Mouse (Mus musculus) MEL (cell line): ENCODE measurements at regions not wholly inside any gene's neighbourhood (a gene's known extent, or its start where the extent isn't known, plus 50 kb on each side); places are given as distances from the start of the nearest gene placed in this dataset.
A peak's percentile ranks its signal among the peaks of the same experiment; 100 is the strongest.

Experiments used
- DNase-seq: peaks from one replicate; pipeline ENCODE4 v3.0.0; 2011; ENCODE audit warnings: low read depth, low spot score
- H3K27ac ChIP-seq: 2 replicates; pipeline ENCODE4 v1.5.1; 2012; ENCODE audit warnings: low read depth, mild to moderate bottlenecking, control low read depth, low read length, moderate library complexity; ENCODE audit not compliant: control insufficient read depth
- H3K27me3 ChIP-seq, 2 experiments: fragments of 150-350 bp in 1 of 2; sonication (generic) in 1 of 2; 2 replicates each; pipeline ENCODE4 v1.6.1; 2012; ENCODE audit warnings: low read length in 2 of 2, mild to moderate bottlenecking in 2 of 2, improper control_type of control experiment in 1 of 2, moderate library complexity in 1 of 2; ENCODE audit not compliant: insufficient read depth in 2 of 2, control insufficient read depth in 1 of 2
- H3K36me3 ChIP-seq, 2 experiments: 2 replicates each; pipeline ENCODE4 v1.6.1; 2012 to 2014; ENCODE audit warnings: low read length in 2 of 2, improper control_type of control experiment in 1 of 2, inconsistent platforms in 1 of 2, mild to moderate bottlenecking in 1 of 2; ENCODE audit not compliant: insufficient read depth in 2 of 2, control insufficient read depth in 1 of 2
- H3K4me1 ChIP-seq, 2 experiments: fragments of 150-350 bp in 1 of 2; sonication (generic) in 1 of 2; 2 replicates each; pipeline ENCODE4 v1.6.1; 2012; ENCODE audit warnings: low read length in 2 of 2, improper control_type of control experiment in 1 of 2, mild to moderate bottlenecking in 1 of 2; ENCODE audit not compliant: insufficient read depth in 2 of 2, control insufficient read depth in 1 of 2
- H3K4me3 ChIP-seq, 2 experiments: fragments of 150-350 bp in 1 of 2; sonication (generic) in 1 of 2; 2 replicates each; pipeline ENCODE4 v1.5.1; 2012; ENCODE audit warnings: low read depth in 2 of 2, low read length in 2 of 2, mild to moderate bottlenecking in 2 of 2, moderate library complexity in 2 of 2, control low read depth in 1 of 2, improper control_type of control experiment in 1 of 2; ENCODE audit not compliant: control insufficient read depth in 1 of 2, insufficient read depth in 1 of 2
- H3K79me2 ChIP-seq: 2 replicates; pipeline ENCODE4 v1.6.1; 2012; ENCODE audit warnings: mild to moderate bottlenecking, low read length, moderate library complexity; ENCODE audit not compliant: control insufficient read depth, poor library complexity, insufficient read depth
- H3K9ac ChIP-seq: 2 replicates; pipeline ENCODE4 v1.6.1; 2012; ENCODE audit warnings: low read depth, mild to moderate bottlenecking, control low read depth, low read length, moderate library complexity; ENCODE audit not compliant: control insufficient read depth, poor library complexity, severe bottlenecking
- H3K9me3 ChIP-seq: fragments of 150-350 bp; sonication (generic); replicated peaks from 2 replicates; pipeline ENCODE4 v1.6.1; 2012; ENCODE audit warnings: mild to moderate bottlenecking, low read length, improper control_type of control experiment, moderate library complexity; ENCODE audit not compliant: insufficient read depth
- BHLHE40 ChIP-seq: IDR thresholded peaks from 2 replicates; pipeline ENCODE4 v1.6.1; 2012; ENCODE audit warnings: low read depth, mild to moderate bottlenecking, inconsistent platforms, low read length, improper control_type of control experiment, borderline replicate concordance
- CHD1 ChIP-seq: IDR thresholded peaks from 2 replicates; pipeline ENCODE4 v1.6.1; 2012; ENCODE audit warnings: low read depth, mild to moderate bottlenecking, inconsistent platforms, low read length, improper control_type of control experiment
- CHD2 ChIP-seq: IDR thresholded peaks from 2 replicates; pipeline ENCODE4 v1.6.1; 2011; ENCODE audit warnings: low read length, improper control_type of control experiment
- E2F4 ChIP-seq: IDR thresholded peaks from 2 replicates; pipeline ENCODE4 v1.6.1; 2011; ENCODE audit warnings: low read depth, low read length, improper control_type of control experiment, borderline replicate concordance
- ELF1 ChIP-seq: IDR thresholded peaks from 2 replicates; pipeline ENCODE4 v1.6.1; 2014; ENCODE audit warnings: low read depth, mild to moderate bottlenecking, inconsistent platforms, low read length, improper control_type of control experiment, moderate library complexity
- EP300 ChIP-seq, 2 experiments: IDR thresholded peaks; 2 replicates each; pipeline ENCODE4 v1.6.1; 2011; ENCODE audit warnings: improper control_type of control experiment in 2 of 2, low read length in 2 of 2, low read depth in 1 of 2, mild to moderate bottlenecking in 1 of 2
- ETS1 ChIP-seq: IDR thresholded peaks from 2 replicates; pipeline ENCODE4 v1.6.1; 2012; ENCODE audit warnings: low read depth, mild to moderate bottlenecking, inconsistent platforms, low read length, improper control_type of control experiment, moderate library complexity
- GATA1 ChIP-seq: IDR thresholded peaks from 2 replicates; pipeline ENCODE4 v1.6.1; 2011; ENCODE audit warnings: low read depth, low read length, improper control_type of control experiment
- HCFC1 ChIP-seq: IDR thresholded peaks from 2 replicates; pipeline ENCODE4 v1.6.1; 2012; ENCODE audit warnings: low read depth, mild to moderate bottlenecking, inconsistent platforms, low read length, improper control_type of control experiment, moderate library complexity
- JUND ChIP-seq: IDR thresholded peaks from 2 replicates; pipeline ENCODE4 v1.6.1; 2011; ENCODE audit warnings: low read depth, mild to moderate bottlenecking, improper control_type of control experiment, low read length
- MAFK ChIP-seq: IDR thresholded peaks from 2 replicates; pipeline ENCODE4 v1.6.1; 2011; ENCODE audit warnings: low read depth, mild to moderate bottlenecking, low read length, improper control_type of control experiment, borderline replicate concordance
- MAX ChIP-seq: IDR thresholded peaks from 2 replicates; pipeline ENCODE4 v1.6.1; 2011; ENCODE audit warnings: low read length, improper control_type of control experiment
- MAZ ChIP-seq: IDR thresholded peaks from 2 replicates; pipeline ENCODE4 v1.6.1; 2012; ENCODE audit warnings: low read depth, mild to moderate bottlenecking, inconsistent platforms, low read length, improper control_type of control experiment
- MEF2A ChIP-seq: IDR thresholded peaks from 2 replicates; pipeline ENCODE4 v1.6.1; 2014; ENCODE audit warnings: low read depth, mild to moderate bottlenecking, inconsistent platforms, low read length, improper control_type of control experiment; ENCODE audit not compliant: poor library complexity, insufficient replicate concordance, severe bottlenecking; ENCODE audit errors: extremely low read depth
- MXI1 ChIP-seq: IDR thresholded peaks from 2 replicates; pipeline ENCODE4 v1.6.1; 2011; ENCODE audit warnings: mild to moderate bottlenecking, low read depth, low read length, improper control_type of control experiment
- MYB ChIP-seq: IDR thresholded peaks from 2 replicates; pipeline ENCODE4 v1.6.1; 2011; ENCODE audit warnings: mild to moderate bottlenecking, low read depth, low read length, improper control_type of control experiment
- MYC ChIP-seq: IDR thresholded peaks from 2 replicates; pipeline ENCODE4 v1.6.1; 2011; ENCODE audit warnings: low read depth, mild to moderate bottlenecking, low read length, improper control_type of control experiment, moderate library complexity
- NELFE ChIP-seq: IDR thresholded peaks from 2 replicates; pipeline ENCODE4 v1.6.1; 2011; ENCODE audit warnings: low read depth, low read length, improper control_type of control experiment
- POLR2AphosphoS5 ChIP-seq: IDR thresholded peaks from 2 replicates; pipeline ENCODE4 v1.6.1; 2012; ENCODE audit warnings: low read depth, borderline replicate concordance, mild to moderate bottlenecking, inconsistent platforms, low read length, moderate library complexity, mixed read lengths
- SIN3A ChIP-seq: IDR thresholded peaks from 2 replicates; pipeline ENCODE4 v1.6.1; 2012; ENCODE audit warnings: low read length, improper control_type of control experiment, inconsistent platforms
- SMC3 ChIP-seq: IDR thresholded peaks from 2 replicates; pipeline ENCODE4 v1.6.1; 2011; ENCODE audit warnings: low read depth, low read length, improper control_type of control experiment
- TAL1 ChIP-seq: IDR thresholded peaks from 2 replicates; pipeline ENCODE4 v1.6.1; 2012; ENCODE audit warnings: mild to moderate bottlenecking, inconsistent platforms, low read length, moderate library complexity, mixed read lengths
- TBP ChIP-seq: IDR thresholded peaks from 2 replicates; pipeline ENCODE4 v1.8.0; 2011; ENCODE audit warnings: low read depth, low read length, improper control_type of control experiment
- UBTF ChIP-seq: IDR thresholded peaks from 2 replicates; pipeline ENCODE4 v1.6.1; 2012; ENCODE audit warnings: low read depth, mild to moderate bottlenecking, inconsistent platforms, low read length, improper control_type of control experiment, moderate library complexity, borderline replicate concordance; ENCODE audit not compliant: insufficient read depth
- USF1 ChIP-seq: IDR thresholded peaks from 2 replicates; pipeline ENCODE4 v1.6.1; 2014; ENCODE audit warnings: low read depth, mild to moderate bottlenecking, inconsistent platforms, low read length, improper control_type of control experiment, moderate library complexity
- ZC3H11A ChIP-seq: IDR thresholded peaks from 2 replicates; pipeline ENCODE4 v1.6.1; 2012; ENCODE audit warnings: low read depth, mild to moderate bottlenecking, inconsistent platforms, low read length, improper control_type of control experiment
- ZKSCAN1 ChIP-seq: IDR thresholded peaks from 2 replicates; pipeline ENCODE4 v1.6.1; 2012; ENCODE audit warnings: low read depth, mild to moderate bottlenecking, inconsistent platforms, low read length, improper control_type of control experiment, moderate library complexity
- ZMIZ1 ChIP-seq: IDR thresholded peaks from 2 replicates; pipeline ENCODE4 v1.6.1; 2012; ENCODE audit warnings: low read depth, mild to moderate bottlenecking, inconsistent platforms, low read length, improper control_type of control experiment, moderate library complexity
- ZNF384 ChIP-seq: IDR thresholded peaks from 2 replicates; pipeline ENCODE4 v1.6.1; 2012; ENCODE audit warnings: low read depth, mild to moderate bottlenecking, inconsistent platforms, low read length, improper control_type of control experiment

DNA sequence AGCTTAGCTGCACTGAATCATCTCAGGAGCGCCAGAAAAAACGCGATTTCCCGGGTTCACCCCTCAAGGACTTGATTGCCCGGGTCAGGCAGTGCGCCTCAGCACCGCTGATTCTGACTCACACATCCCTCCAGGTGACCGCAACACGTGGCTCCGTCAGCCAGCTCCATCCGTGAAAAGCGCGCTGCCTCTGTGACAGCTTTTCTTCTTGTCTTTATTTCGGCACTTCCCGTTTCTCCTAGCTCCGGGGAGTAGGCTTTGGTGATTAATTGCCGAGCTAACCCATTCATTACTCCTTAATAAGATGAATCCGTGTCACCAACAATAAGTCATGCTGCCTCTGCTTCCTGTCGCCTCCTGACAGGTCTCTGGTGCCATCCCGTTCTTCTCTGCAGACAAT, 108.6 kb downstream of the Katnal1 start:
- H3K27me3 ChIP-seq, result no peaks in the 10 kb centered on the region
- peaks cover 0 to 18% of the 10 kb centered on the region in 2 experiments; a peak in 2 of 4 replicates for H3K36me3 ChIP-seq
- H3K4me1 ChIP-seq, result peaks cover 10 to 26% of the 10 kb centered on the region in 2 experiments
- H3K9me3 ChIP-seq, result no peaks in the 10 kb centered on the region
- peak overlapping the region; percentile 27 for H3K9ac ChIP-seq
- H3K4me3 ChIP-seq, result peak overlapping the region; percentile 27 to 38; a peak in 3 of 4 replicates
- TF ChIP-seq TBP, result peak; percentile 25; the same call in 1 of the 2 replicates
- no peak for TF ChIP-seq HCFC1
- TF ChIP-seq TAL1, result no peak
- TF ChIP-seq JUND, result no peak
- TF ChIP-seq GATA1, result peak; percentile 15; the same call in 1 of the 2 replicates
- no peak for TF ChIP-seq CHD1
- no peak for TF ChIP-seq ZC3H11A
- TF ChIP-seq ZMIZ1, result no peak
- no peak for TF ChIP-seq E2F4
- peak; percentile 97 for TF ChIP-seq MXI1
- TF ChIP-seq ETS1, result peak; percentile 67; the same call in 1 of the 2 replicates
- TF ChIP-seq EP300 (IDR thresholded peaks at IDR 0.05; ENCODE audit: low read depth in 1 of 2, low read length in 2 of 2), result 0 out of 4 replicates have a peak, but pooled peaks of 1 of the 2 experiments have one; percentile 48
- TF ChIP-seq CHD2, result no peak
- TF ChIP-seq MAFK, result no peak
- TF ChIP-seq USF1, result peak; percentile 82
- no peak for TF ChIP-seq UBTF
- peak; percentile 96 for TF ChIP-seq MYC
- no peak for TF ChIP-seq POLR2AphosphoS5
- TF ChIP-seq BHLHE40, result no peak
- peak; percentile 82 for TF ChIP-seq SIN3A
- TF ChIP-seq MEF2A, result no peak
- no peak for TF ChIP-seq MAZ
- no peak for TF ChIP-seq ZKSCAN1
- no peak for TF ChIP-seq ZNF384
- no peak for TF ChIP-seq SMC3
- no peak for TF ChIP-seq MYB
- TF ChIP-seq MAX, result peak; percentile 96
- no peak for TF ChIP-seq NELFE
- 0 out of 2 replicates have a peak, but pooled peaks have one; percentile 33 for TF ChIP-seq ELF1
- TF ChIP-seq, all 39 proteins: peak for 10
- DNase-seq, result peak; percentile 92
- Histone ChIP-seq H3K79me2 (no peaks in the 10 kb centered on the region), H3K27ac (no peak overlapping the region)
